Mouse (Mus musculus) embryonic facial prominence, embryonic 14.5 days (tissue): Measurements from ENCODE around the gene Slc22a17. TPM values are rescaled to one million over a fixed set of nuclear protein-coding genes. Genes with fewer than 3 reads are reported as not detected.

ENCODE experiments used
- ATAC-seq: fragments of 200-750 bp; cut with Nextera tagmentation; 2 replicates; pipeline ENCODE4 v1.8.0; 2017; ENCODE audit warnings: low read depth, moderate number of reproducible peaks, moderate TSS enrichment
- DNase-seq: peaks from one replicate; pipeline ENCODE4 v3.0.0-alpha.2; 2015; ENCODE audit warnings: low spot score
- H3K27ac ChIP-seq: fragments of 300-500 bp; sonication (generic); replicated peaks from 2 replicates; pipeline ENCODE4 v1.5.1; 2014; ENCODE audit warnings: low read depth, mild to moderate bottlenecking, low read length, moderate library complexity
- H3K27me3 ChIP-seq: fragments of 300-500 bp; sonication (generic); replicated peaks from 2 replicates; pipeline ENCODE4 v1.6.1; 2014; ENCODE audit warnings: low read length; ENCODE audit not compliant: control insufficient read depth, insufficient read depth
- H3K36me3 ChIP-seq: fragments of 300-500 bp; sonication (generic); 2 replicates; pipeline ENCODE4 v1.6.1; 2014; ENCODE audit warnings: low read length, mixed read lengths; ENCODE audit not compliant: control insufficient read depth, insufficient read depth
- H3K4me1 ChIP-seq: fragments of 300-500 bp; sonication (generic); 2 replicates; pipeline ENCODE4 v1.6.1; 2014; ENCODE audit warnings: antibody characterized with exemption, low read length; ENCODE audit not compliant: control insufficient read depth, insufficient read depth
- H3K4me2 ChIP-seq: fragments of 300-500 bp; sonication (generic); 2 replicates; pipeline ENCODE4 v1.6.1; 2014; ENCODE audit warnings: low read depth, mild to moderate bottlenecking, low read length, moderate library complexity, mixed read lengths
- H3K4me3 ChIP-seq: fragments of 300-500 bp; sonication (generic); 2 replicates; pipeline ENCODE4 v1.5.1; 2014; ENCODE audit warnings: low read depth, mild to moderate bottlenecking, low read length
- H3K9ac ChIP-seq: fragments of 300-500 bp; sonication (generic); 2 replicates; pipeline ENCODE4 v1.6.1; 2014; ENCODE audit warnings: low read depth, mild to moderate bottlenecking, low read length, moderate library complexity, mixed read lengths
- H3K9me3 ChIP-seq: fragments of 300-500 bp; sonication (generic); 2 replicates; pipeline ENCODE4 v1.6.1; 2016; ENCODE audit warnings: low read length; ENCODE audit not compliant: control insufficient read depth
- WGBS: fragments of 180-500 bp; shearing (Covaris S2); extraction: QIAGEN DNeasy Blood & Tissue Kit; methylation state at CpG from one replicate; pipeline ENCODE4 v1.1.7; 2014; 5-methylcytosine and 5-hydroxymethylcytosine counted together
- microRNA counts: library from miRNA; unstranded; fragments of <30 nt; microRNA quantifications from one replicate; lab custom pipeline; 2017
- microRNA-seq: library from miRNA; unstranded; fragments of <30 nt; microRNA quantifications from one replicate; pipeline ENCODE4, GENCODE M21; 2016; ENCODE audit warnings: borderline number of aligned reads
- polyA plus RNA-seq: library from polyadenylated mRNA; unstranded; fragments of >200 nt; fragmentation: Nextera tagmentation; extraction: Ambion mirVana; gene quantifications from 2 replicates; pipeline ENCODE4 v1.2.1, GENCODE M21; 2014

Gene Slc22a17
- polyA plus RNA-seq, 1 experiment from 2014 or later, result 42.4 TPM

- Histone ChIP-seq H3K4me3 (peak overlapping the region; percentile 95), H3K4me1 (no peaks in the 10 kb centered on the region), H3K9ac (peak overlapping the region; percentile 93), H3K36me3 (no peaks in the 10 kb centered on the region), H3K9me3 (no peaks in the 10 kb centered on the region), H3K27me3 (no peaks in the 10 kb centered on the region), H3K27ac (peak overlapping the region; percentile 39; the same call in 1 of the 2 replicates), H3K4me2 (peak overlapping the region; percentile 89)
- DNase-seq (no peak), ATAC-seq (no peak)
- 15% methylated on average over 21 of the region's 21 CpGs for WGBS
Measured at GRCm38 (mm10) chr14:54864313-54865036, 48.5 kb downstream of the Slc22a17 start.

- Histone ChIP-seq H3K4me3 (peak overlapping the region; percentile 95), H3K4me2 (peak overlapping the region; percentile 89), H3K27me3 (no peaks in the 10 kb centered on the region), H3K9me3 (no peaks in the 10 kb centered on the region), H3K27ac (peak overlapping the region; percentile 63), H3K4me1 (no peaks in the 10 kb centered on the region), H3K36me3 (no peaks in the 10 kb centered on the region), H3K9ac (peak overlapping the region; percentile 93)
- WGBS, result under 1% methylated on average over 33 of the region's 56 CpGs
- DNase-seq (peak; percentile 96), ATAC-seq (peak; percentile 100)
Measured at GRCm38 (mm10) chr14:54863501-54864312, 49.2 kb downstream of the Slc22a17 start.

- no peak overlapping the region for H3K4me2 ChIP-seq
- no peaks in the 10 kb centered on the region for H3K4me1 ChIP-seq
- H3K27me3 ChIP-seq, result no peaks in the 10 kb centered on the region
- ATAC-seq, result no peak
- H3K9ac ChIP-seq, result no peak overlapping the region
- peaks cover 24% of the 10 kb centered on the region for H3K36me3 ChIP-seq
- no peak overlapping the region for H3K4me3 ChIP-seq
- H3K9me3 ChIP-seq, result no peaks in the 10 kb centered on the region
- no peak overlapping the region for H3K27ac ChIP-seq
- peak; percentile 31 for DNase-seq
- WGBS, result 45% methylated on average over 2 of the region's 2 CpGs
Measured at GRCm38 (mm10) chr14:54860511-54860910, 52.4 kb downstream of the Slc22a17 start.

GRCm38 (mm10) chr14:54857891-54858290, 55.0 kb downstream of the Slc22a17 start:
- Histone ChIP-seq H3K9me3 (no peaks in the 10 kb centered on the region), H3K4me3 (no peak overlapping the region), H3K27ac (no peak overlapping the region), H3K36me3 (peaks cover 31% of the 10 kb centered on the region), H3K4me1 (no peaks in the 10 kb centered on the region), H3K9ac (no peak overlapping the region), H3K4me2 (no peak overlapping the region), H3K27me3 (no peaks in the 10 kb centered on the region)
- WGBS, result 91% methylated on average over 9 of the region's 9 CpGs
- no peak for ATAC-seq
- peak; percentile 10 for DNase-seq

- no peak overlapping the region for H3K9ac ChIP-seq
- no peaks in the 10 kb centered on the region for H3K9me3 ChIP-seq
- H3K36me3 ChIP-seq, result peaks cover 31% of the 10 kb centered on the region
- H3K27me3 ChIP-seq, result no peaks in the 10 kb centered on the region
- ATAC-seq (no peak), DNase-seq (no peak)
- no peak overlapping the region for H3K4me2 ChIP-seq
- no peak overlapping the region for H3K27ac ChIP-seq
- no peak overlapping the region for H3K4me3 ChIP-seq
- H3K4me1 ChIP-seq, result no peaks in the 10 kb centered on the region
- 84% methylated on average over 7 of the region's 7 CpGs for WGBS
Measured at GRCm38 (mm10) chr14:54856703-54857102, 56.2 kb downstream of the Slc22a17 start.

MicroRNAs within 50 kb of the gene (microRNA counts, 519-probe panel; counts per million panel counts)
- microRNA mmu-miR-208a (lab: Ali Mortazavi, UCI), result 1,676 counts per million, percentile 9 among the panel's probes with 10 or more counts

Small RNA genes within 50 kb of the gene (microRNA-seq; reads per million reads assigned to microRNA genes)
- 5.5 reads per million, percentile 22 among the genes with 10 or more reads in this experiment for gene Mir208a

Other genes with a start within 250 kb of the Slc22a17 start
- 70.7 and 84.9 TPM in 2 replicates for gene 1700123O20Rik, start 226.9 kb downstream of the Slc22a17 start, polyA plus RNA-seq
- gene Acin1, start 226.2 kb downstream of the Slc22a17 start, polyA plus RNA-seq, result 99.4 and 101 TPM in 2 replicates
- 0.17 and 0.34 TPM in 2 replicates for gene Gm29776, start 214.3 kb downstream of the Slc22a17 start, polyA plus RNA-seq
- gene Cebpe, start 201.0 kb downstream of the Slc22a17 start, polyA plus RNA-seq, result 0.32 TPM in 1 of 2 replicates, not detected in the other
- gene Slc7a8, start 131.2 kb downstream of the Slc22a17 start, polyA plus RNA-seq, result 6.9 and 7.4 TPM in 2 replicates
- not detected in 2 replicates for gene Rnf212b, start 99.0 kb downstream of the Slc22a17 start, polyA plus RNA-seq
- gene Homez, start 42.2 kb downstream of the Slc22a17 start, polyA plus RNA-seq, result 9.1 and 11.5 TPM in 2 replicates
- 2.1 and 2.4 TPM in 2 replicates for gene Ppp1r3e, start 35.6 kb downstream of the Slc22a17 start, polyA plus RNA-seq
- gene Bcl2l2, start 29.8 kb downstream of the Slc22a17 start, polyA plus RNA-seq, result 4.5 and 4.8 TPM in 2 replicates
- not detected in 2 replicates for gene Gm20521, start 29.7 kb downstream of the Slc22a17 start, polyA plus RNA-seq
- 110 and 118 TPM in 2 replicates for gene Pabpn1, start 20.6 kb downstream of the Slc22a17 start, polyA plus RNA-seq
- gene Efs, start 13.0 kb upstream of the Slc22a17 start, polyA plus RNA-seq, result 52.2 and 59.1 TPM in 2 replicates
- gene Il25, start 19.6 kb upstream of the Slc22a17 start, polyA plus RNA-seq, result 0.49 and 0.59 TPM in 2 replicates
- 13.7 and 14.8 TPM in 2 replicates for gene Cmtm5, start 23.1 kb upstream of the Slc22a17 start, polyA plus RNA-seq
- 8.6 and 10.3 TPM in 2 replicates for gene Myh6, start 53.8 kb upstream of the Slc22a17 start, polyA plus RNA-seq
- gene Gm17428, start 63.8 kb upstream of the Slc22a17 start, polyA plus RNA-seq, result not detected in 2 replicates
- gene Myh7, start 81.5 kb upstream of the Slc22a17 start, polyA plus RNA-seq, result 92.5 and 103 TPM in 2 replicates
- gene Ngdn, start 102.3 kb upstream of the Slc22a17 start, polyA plus RNA-seq, result 70.1 and 71.6 TPM in 2 replicates
- 3.4 and 3.7 TPM in 2 replicates for gene Zfhx2, start 179.2 kb upstream of the Slc22a17 start, polyA plus RNA-seq
- 16.7 and 22.6 TPM in 2 replicates for gene Thtpa, start 181.7 kb upstream of the Slc22a17 start, polyA plus RNA-seq
- gene Ap1g2, start 193.5 kb upstream of the Slc22a17 start, polyA plus RNA-seq, result 15.3 and 17.6 TPM in 2 replicates
- gene Jph4, start 203.8 kb upstream of the Slc22a17 start, polyA plus RNA-seq, result 3.0 and 3.8 TPM in 2 replicates